Mouse (Mus musculus): ENCODE measurements at regions not wholly inside any gene's neighbourhood (a gene's known extent, or its start where the extent isn't known, plus 50 kb on each side); places are given as distances from the start of the nearest gene placed in this dataset.

DNA sequence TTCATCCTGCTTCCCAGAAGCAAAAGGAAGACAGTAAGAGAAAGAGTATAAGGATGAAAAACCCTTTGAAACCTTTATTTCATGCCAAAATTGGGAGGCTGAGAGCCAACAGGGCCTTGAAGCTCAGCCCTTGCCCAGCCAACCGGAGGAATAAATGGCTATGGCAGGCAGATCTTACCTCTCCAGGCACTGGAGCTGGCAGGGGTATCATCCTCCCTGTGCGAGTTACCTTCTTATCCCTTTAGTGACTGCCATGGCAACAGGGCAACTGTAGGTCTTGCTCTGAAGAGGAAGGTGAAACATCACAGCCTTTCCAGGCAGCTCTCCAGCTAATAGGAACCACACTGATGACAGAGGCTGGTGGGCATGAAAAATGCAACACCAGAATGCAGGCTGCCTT is 393.3 kb upstream of the 9430069I07Rik start:
- TF ChIP-seq POLR2A (IDR thresholded peaks at IDR 0.05; ENCODE audit: low read depth, low read length) (no peak), CTCF (IDR thresholded peaks at IDR 0.05; ENCODE audit: extremely low read depth, insufficient read length, insufficient replicate concordance, low read depth, low read length) (no peak)
